Mouse (Mus musculus): ENCODE measurements at regions not wholly inside any gene's neighbourhood (a gene's known extent, or its start where the extent isn't known, plus 50 kb on each side); places are given as distances from the start of the nearest gene placed in this dataset.

- H3K4me2 ChIP-seq (ENCODE audit: low read depth): no peak overlapping the region
- no peaks in the 10 kb centered on the region for H3K36me3 ChIP-seq (ENCODE audit: control insufficient read depth, insufficient read depth)
- H3K27me3 ChIP-seq (ENCODE audit: control insufficient read depth, insufficient read depth, insufficient read length): no peaks in the 10 kb centered on the region
- TF ChIP-seq POLR2AphosphoS2 (IDR thresholded peaks at IDR 0.05; ENCODE audit: insufficient read length, low read depth) (no peak), TCF3 (IDR thresholded peaks at IDR 0.05; ENCODE audit: insufficient read length, low read depth) (no peak), E2F4 (IDR thresholded peaks at IDR 0.05; ENCODE audit: insufficient read depth) (no peak), MYOG (IDR thresholded peaks at IDR 0.05; ENCODE audit: control insufficient read depth in 1 of 3, insufficient read depth in 1 of 3, insufficient read length in 2 of 3, low read depth in 2 of 3) (no peak), POLR2A (IDR thresholded peaks at IDR 0.05; ENCODE audit: insufficient read length, low read depth) (no peak), REST (IDR thresholded peaks at IDR 0.05; ENCODE audit: insufficient read depth, insufficient read length) (no peak), MAX (IDR thresholded peaks at IDR 0.05; ENCODE audit: low read depth) (no peak), TCF12 (IDR thresholded peaks at IDR 0.05; ENCODE audit: insufficient read depth, poor library complexity, severe bottlenecking) (no peak), CEBPB (IDR thresholded peaks at IDR 0.05; ENCODE audit: insufficient read depth, poor library complexity, severe bottlenecking) (no peak), MYOD1 (IDR thresholded peaks at IDR 0.05; ENCODE audit: control insufficient read depth in 1 of 3, insufficient read length in 2 of 3, low read depth in 2 of 3) (no peak), SRF (IDR thresholded peaks at IDR 0.05; ENCODE audit: control insufficient read depth, insufficient read length, low read depth) (no peak), USF1 (IDR thresholded peaks at IDR 0.05; ENCODE audit: low read depth) (no peak)
- H3K4me3 ChIP-seq: no peak overlapping the region
- no peak overlapping the region for H3ac ChIP-seq (ENCODE audit: control insufficient read depth, insufficient read length)
- H3K79me2 ChIP-seq (ENCODE audit: control insufficient read depth, insufficient read depth): no peaks in the 10 kb centered on the region
Measured at GRCm38 (mm10) chr15:67315202-67315601, 814.5 kb upstream of the Lrrc6 start.

- Histone ChIP-seq H3K4me2 (ENCODE audit: low read depth) (no peak overlapping the region), H3K36me3 (ENCODE audit: control insufficient read depth, insufficient read depth) (no peaks in the 10 kb centered on the region), H3K4me3 (no peak overlapping the region), H3K27me3 (ENCODE audit: control insufficient read depth, insufficient read depth, insufficient read length) (no peaks in the 10 kb centered on the region), H3K79me2 (ENCODE audit: control insufficient read depth, insufficient read depth) (no peaks in the 10 kb centered on the region), H3ac (ENCODE audit: control insufficient read depth, insufficient read length) (no peak overlapping the region)
- TF ChIP-seq REST (IDR thresholded peaks at IDR 0.05; ENCODE audit: insufficient read depth, insufficient read length) (no peak), SRF (IDR thresholded peaks at IDR 0.05; ENCODE audit: control insufficient read depth, insufficient read length, low read depth) (no peak)
Measured at GRCm38 (mm10) chr15:67313648-67314047, 812.9 kb upstream of the Lrrc6 start.

- no peaks in the 10 kb centered on the region for H3K36me3 ChIP-seq (ENCODE audit: control insufficient read depth, insufficient read depth)
- H3K4me2 ChIP-seq (ENCODE audit: low read depth): no peak overlapping the region
- no peaks in the 10 kb centered on the region for H3K27me3 ChIP-seq (ENCODE audit: control insufficient read depth, insufficient read depth, insufficient read length)
- no peak overlapping the region for H3K4me3 ChIP-seq
- H3ac ChIP-seq (ENCODE audit: control insufficient read depth, insufficient read length): no peak overlapping the region
- no peaks in the 10 kb centered on the region for H3K79me2 ChIP-seq (ENCODE audit: control insufficient read depth, insufficient read depth)
- no peak for TF ChIP-seq CEBPB (IDR thresholded peaks at IDR 0.05; ENCODE audit: insufficient read depth, poor library complexity, severe bottlenecking)
- no peak for TF ChIP-seq POLR2A (IDR thresholded peaks at IDR 0.05; ENCODE audit: insufficient read length, low read depth)
Measured at GRCm38 (mm10) chr15:67305681-67306080, 805.0 kb upstream of the Lrrc6 start.

DNA sequence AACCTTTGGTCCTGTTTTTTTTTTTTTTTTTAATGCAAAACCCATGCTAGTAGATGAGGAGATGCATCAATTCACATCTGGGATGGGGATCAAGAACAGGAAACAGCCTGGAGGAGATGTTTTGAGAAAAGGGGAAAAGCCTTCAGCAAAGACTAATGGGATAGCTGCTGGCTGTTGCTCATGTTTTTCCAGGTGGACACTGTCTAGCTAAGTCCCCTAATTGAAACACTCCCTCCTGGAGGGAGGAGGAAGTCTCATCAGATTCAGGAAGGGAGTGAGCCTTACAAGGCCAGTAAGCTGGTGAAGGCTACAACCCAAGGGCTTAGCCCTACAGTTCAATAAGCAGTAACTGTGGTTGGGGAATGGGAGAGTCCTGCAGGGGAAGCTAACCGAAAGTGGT, 803.1 kb upstream of the Lrrc6 start:
- Histone ChIP-seq H3K27me3 (ENCODE audit: control insufficient read depth, insufficient read depth, insufficient read length) (no peaks in the 10 kb centered on the region), H3K36me3 (ENCODE audit: control insufficient read depth, insufficient read depth) (no peaks in the 10 kb centered on the region), H3ac (ENCODE audit: control insufficient read depth, insufficient read length) (no peak overlapping the region), H3K4me2 (ENCODE audit: low read depth) (no peak overlapping the region), H3K79me2 (ENCODE audit: control insufficient read depth, insufficient read depth) (no peaks in the 10 kb centered on the region), H3K4me3 (no peak overlapping the region)
- no peak for TF ChIP-seq MAX (IDR thresholded peaks at IDR 0.05; ENCODE audit: low read depth)
- TF ChIP-seq TCF3 (IDR thresholded peaks at IDR 0.05; ENCODE audit: insufficient read length, low read depth): no peak
- TF ChIP-seq MYOG (IDR thresholded peaks at IDR 0.05; ENCODE audit: control insufficient read depth in 1 of 3, insufficient read depth in 1 of 3, insufficient read length in 2 of 3, low read depth in 2 of 3): no peak
- no peak for TF ChIP-seq E2F4 (IDR thresholded peaks at IDR 0.05; ENCODE audit: insufficient read depth)
- TF ChIP-seq USF1 (IDR thresholded peaks at IDR 0.05; ENCODE audit: low read depth): no peak

- TF ChIP-seq MYOD1 (IDR thresholded peaks at IDR 0.05; ENCODE audit: control insufficient read depth in 1 of 3, insufficient read length in 2 of 3, low read depth in 2 of 3): peak in 2 of 3 experiments; percentile 52 to 86
- no peak for TF ChIP-seq USF1 (IDR thresholded peaks at IDR 0.05; ENCODE audit: low read depth)
- TF ChIP-seq SRF (IDR thresholded peaks at IDR 0.05; ENCODE audit: control insufficient read depth, insufficient read length, low read depth): no peak
- TF ChIP-seq TCF3 (IDR thresholded peaks at IDR 0.05; ENCODE audit: insufficient read length, low read depth): no peak
- TF ChIP-seq POLR2AphosphoS2 (IDR thresholded peaks at IDR 0.05; ENCODE audit: insufficient read length, low read depth): no peak
- no peak for TF ChIP-seq CEBPB (IDR thresholded peaks at IDR 0.05; ENCODE audit: insufficient read depth, poor library complexity, severe bottlenecking)
- no peak for TF ChIP-seq REST (IDR thresholded peaks at IDR 0.05; ENCODE audit: insufficient read depth, insufficient read length)
- no peak for TF ChIP-seq E2F4 (IDR thresholded peaks at IDR 0.05; ENCODE audit: insufficient read depth)
- TF ChIP-seq TCF12 (IDR thresholded peaks at IDR 0.05; ENCODE audit: insufficient read depth, poor library complexity, severe bottlenecking): peak; percentile 38
- TF ChIP-seq MYOG (IDR thresholded peaks at IDR 0.05; ENCODE audit: control insufficient read depth in 1 of 3, insufficient read depth in 1 of 3, insufficient read length in 2 of 3, low read depth in 2 of 3): peak; percentile 48 to 85 (median 82)
- no peaks in the 10 kb centered on the region for H3K36me3 ChIP-seq (ENCODE audit: control insufficient read depth, insufficient read depth)
- H3K4me2 ChIP-seq (ENCODE audit: low read depth): no peak overlapping the region
- H3K79me2 ChIP-seq (ENCODE audit: control insufficient read depth, insufficient read depth): no peaks in the 10 kb centered on the region
- no peaks in the 10 kb centered on the region for H3K27me3 ChIP-seq (ENCODE audit: control insufficient read depth, insufficient read depth, insufficient read length)
- no peak overlapping the region for H3K4me3 ChIP-seq
- H3ac ChIP-seq (ENCODE audit: control insufficient read depth, insufficient read length): no peak overlapping the region
Measured at GRCm38 (mm10) chr15:67301871-67302363, 801.2 kb upstream of the Lrrc6 start.

All from myocyte (in vitro differentiated cells).